Mouse (Mus musculus): ENCODE results near the gene Fbxo6.

Gene Fbxo6

GRCm38 (mm10) chr4:148159544-148160435 lies 7.8 kb upstream of the Fbxo6 start:
- peak; percentile 94 for DNase-seq

- peak; percentile 45 for DNase-seq
Observed at GRCm38 (mm10) chr4:148158436-148159348, 6.8 kb upstream of the Fbxo6 start.

- peak; percentile 74 for DNase-seq
Observed at GRCm38 (mm10) chr4:148154982-148155381, 3.0 kb upstream of the Fbxo6 start.

- no peak for DNase-seq
Observed at GRCm38 (mm10) chr4:148154006-148154405, 2.1 kb upstream of the Fbxo6 start.

GRCm38 (mm10) chr4:148152547-148152946 lies 607 bp upstream of the Fbxo6 start:
- DNase-seq, result no peak

- DNase-seq, result no peak
Observed at GRCm38 (mm10) chr4:148150953-148151266, 1.0 kb downstream of the Fbxo6 start.

- no peak for DNase-seq
Observed at GRCm38 (mm10) chr4:148150242-148150641, 1.7 kb downstream of the Fbxo6 start.

- no peak for DNase-seq
Observed at GRCm38 (mm10) chr4:148149540-148149939, 2.4 kb downstream of the Fbxo6 start.

- DNase-seq, result no peak
Observed at GRCm38 (mm10) chr4:148147714-148148113, 4.2 kb downstream of the Fbxo6 start.

- no peak for DNase-seq
Observed at GRCm38 (mm10) chr4:148143721-148144120, 8.2 kb downstream of the Fbxo6 start.

- peak; percentile 89 for DNase-seq
Observed at GRCm38 (mm10) chr4:148140098-148141011, 11.6 kb downstream of the Fbxo6 start.

GRCm38 (mm10) chr4:148139767-148140097 lies 12.2 kb downstream of the Fbxo6 start:
- DNase-seq, result no peak

- DNase-seq, result no peak
Observed at GRCm38 (mm10) chr4:148137503-148137902, 14.4 kb downstream of the Fbxo6 start.

GRCm38 (mm10) chr4:148134988-148135387 lies 17.0 kb downstream of the Fbxo6 start:
- no peak for DNase-seq

- DNase-seq, result peak; percentile 50
Observed at GRCm38 (mm10) chr4:148131497-148132081, 20.4 kb downstream of the Fbxo6 start.

- DNase-seq, result peak; percentile 72
Observed at GRCm38 (mm10) chr4:148130561-148131413, 21.2 kb downstream of the Fbxo6 start, which contains the start of gene Draxin. Gene Draxin, minus strand, starts transcription at chr4:148130698.

- DNase-seq, result peak; percentile 44
Observed at GRCm38 (mm10) chr4:148130133-148130532, 21.8 kb downstream of the Fbxo6 start, which contains the start of gene Mad2l2. Gene Mad2l2, plus strand, starts transcription at chr4:148130384.

GRCm38 (mm10) chr4:148128672-148129071 lies 23.3 kb downstream of the Fbxo6 start:
- DNase-seq, result no peak

GRCm38 (mm10) chr4:148128241-148128640 lies 23.7 kb downstream of the Fbxo6 start:
- no peak for DNase-seq

GRCm38 (mm10) chr4:148122694-148123066 lies 29.3 kb downstream of the Fbxo6 start:
- no peak for DNase-seq

- no peak for DNase-seq
Observed at GRCm38 (mm10) chr4:148121982-148122693, 29.8 kb downstream of the Fbxo6 start.
